Mouse (Mus musculus): ENCODE measurements at regions not wholly inside any gene's neighbourhood (a gene's known extent, or its start where the extent isn't known, plus 50 kb on each side); places are given as distances from the start of the nearest gene placed in this dataset.

GRCm38 (mm10) chr1:165050176-165050575 is 110.4 kb downstream of the Tbx19 start:
- no peak for TF ChIP-seq POLR2A (IDR thresholded peaks at IDR 0.05; ENCODE audit: extremely low read depth, insufficient read depth, low read length)
- no peak for TF ChIP-seq CTCF (IDR thresholded peaks at IDR 0.05; ENCODE audit: extremely low read depth, insufficient read depth, low read length)

Measured in cortical plate, adult 2 months (tissue).